Mouse (Mus musculus): ENCODE results near the gene Hist1h2ak.
"Not testable (repeated sequence)": the region's sequence is repeated elsewhere in the genome, so short reads cannot be mapped to it uniquely, and the experiment has no call there.

The Hist1h2ak gene

DNA sequence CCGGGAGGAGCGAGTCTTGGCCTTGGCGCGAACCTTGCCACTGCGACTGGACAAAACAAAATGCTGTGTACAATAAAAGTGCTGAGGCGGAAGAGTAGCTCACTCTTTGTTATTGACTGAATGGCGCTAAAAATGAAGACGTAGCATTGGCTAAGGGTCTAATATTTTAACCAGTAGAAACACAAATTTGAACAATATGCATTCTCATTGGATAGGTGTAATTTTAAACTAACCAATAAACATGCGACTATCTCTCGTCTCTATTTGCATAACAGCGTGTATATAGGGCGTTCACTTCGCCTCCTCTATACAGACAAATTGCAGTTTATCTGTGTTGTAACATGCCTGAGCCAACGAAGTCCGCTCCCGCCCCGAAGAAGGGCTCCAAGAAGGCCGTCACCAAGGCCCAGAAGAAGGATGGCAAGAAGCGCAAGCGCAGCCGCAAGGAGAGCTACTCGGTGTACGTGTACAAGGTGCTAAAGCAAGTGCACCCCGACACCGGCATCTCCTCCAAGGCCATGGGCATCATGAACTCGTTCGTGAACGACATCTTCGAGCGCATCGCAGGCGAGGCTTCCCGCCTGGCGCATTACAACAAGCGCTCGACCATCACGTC lies 31.8 kb downstream of the Hist1h2ak start, which contains the start of gene Hist1h2bm:
Gene Hist1h2bm (plus strand): TSS at position 288 of the 616 bp plus-strand sequence.
- peak; percentile 74 to 80 for DNase-seq (ENCODE audit: low spot score in 2 of 2)

DNA sequence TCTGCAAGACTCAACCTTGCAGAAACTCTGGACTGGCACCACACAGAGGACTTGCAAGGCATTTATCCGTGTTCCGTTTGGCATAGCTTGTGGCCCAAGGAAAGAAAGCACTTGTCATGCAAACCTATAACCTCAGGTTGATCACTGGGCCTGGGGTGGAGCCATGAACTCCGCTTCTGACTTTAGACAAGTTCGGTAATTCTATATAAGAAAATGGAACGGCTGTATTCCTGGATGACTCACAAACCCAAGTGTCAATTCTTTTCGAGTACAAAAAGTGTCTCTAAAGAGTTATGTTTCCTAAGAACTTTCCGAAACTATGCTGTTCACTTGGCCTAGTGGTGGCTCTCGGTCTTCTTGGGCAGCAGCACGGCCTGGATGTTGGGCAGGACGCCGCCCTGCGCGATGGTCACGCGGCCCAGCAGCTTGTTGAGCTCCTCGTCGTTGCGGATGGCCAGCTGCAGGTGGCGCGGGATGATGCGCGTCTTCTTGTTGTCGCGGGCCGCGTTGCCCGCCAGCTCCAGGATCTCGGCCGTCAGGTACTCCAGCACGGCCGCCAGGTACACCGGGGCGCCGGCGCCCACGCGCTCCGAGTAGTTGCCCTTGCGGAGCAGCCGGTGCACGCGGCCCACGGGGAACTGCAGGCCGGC lies 32.4 kb downstream of the Hist1h2ak start:
- not testable (repeated sequence) for DNase-seq (ENCODE audit: low spot score in 2 of 2)

DNA sequence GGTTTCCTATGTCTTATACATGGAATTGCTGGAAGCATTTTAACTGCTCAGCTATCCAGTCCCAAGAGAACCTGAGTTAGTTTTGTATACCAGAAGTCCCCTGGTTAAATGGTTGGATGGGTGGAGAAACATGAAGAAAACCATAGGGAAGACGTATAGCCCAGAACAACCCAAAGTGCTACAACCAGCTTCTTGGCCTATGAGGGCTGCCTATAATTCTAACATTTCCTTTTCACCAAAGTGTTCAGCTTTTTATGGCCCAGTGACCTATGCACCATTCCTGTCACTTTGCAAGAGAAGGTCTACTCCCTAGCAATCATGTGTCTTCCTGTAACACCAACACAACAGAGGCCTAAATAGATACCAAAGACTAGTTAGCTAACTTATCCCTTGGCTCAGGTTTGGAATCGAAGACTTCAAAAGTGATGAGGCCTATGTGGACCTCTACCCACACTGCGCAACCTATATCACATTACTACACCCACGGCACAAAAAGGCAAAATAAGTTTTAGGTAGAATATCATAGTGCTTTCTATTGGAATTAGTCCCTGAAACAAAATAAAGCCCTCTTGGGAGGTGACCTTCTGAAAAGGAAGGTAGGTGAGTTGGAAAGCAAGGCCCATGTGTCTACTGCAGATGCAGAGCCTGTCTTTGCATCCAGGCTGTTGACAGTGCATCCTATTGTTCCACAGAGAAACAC lies 35.1 kb downstream of the Hist1h2ak start:
- no peak for DNase-seq (ENCODE audit: low spot score in 2 of 2)

DNA sequence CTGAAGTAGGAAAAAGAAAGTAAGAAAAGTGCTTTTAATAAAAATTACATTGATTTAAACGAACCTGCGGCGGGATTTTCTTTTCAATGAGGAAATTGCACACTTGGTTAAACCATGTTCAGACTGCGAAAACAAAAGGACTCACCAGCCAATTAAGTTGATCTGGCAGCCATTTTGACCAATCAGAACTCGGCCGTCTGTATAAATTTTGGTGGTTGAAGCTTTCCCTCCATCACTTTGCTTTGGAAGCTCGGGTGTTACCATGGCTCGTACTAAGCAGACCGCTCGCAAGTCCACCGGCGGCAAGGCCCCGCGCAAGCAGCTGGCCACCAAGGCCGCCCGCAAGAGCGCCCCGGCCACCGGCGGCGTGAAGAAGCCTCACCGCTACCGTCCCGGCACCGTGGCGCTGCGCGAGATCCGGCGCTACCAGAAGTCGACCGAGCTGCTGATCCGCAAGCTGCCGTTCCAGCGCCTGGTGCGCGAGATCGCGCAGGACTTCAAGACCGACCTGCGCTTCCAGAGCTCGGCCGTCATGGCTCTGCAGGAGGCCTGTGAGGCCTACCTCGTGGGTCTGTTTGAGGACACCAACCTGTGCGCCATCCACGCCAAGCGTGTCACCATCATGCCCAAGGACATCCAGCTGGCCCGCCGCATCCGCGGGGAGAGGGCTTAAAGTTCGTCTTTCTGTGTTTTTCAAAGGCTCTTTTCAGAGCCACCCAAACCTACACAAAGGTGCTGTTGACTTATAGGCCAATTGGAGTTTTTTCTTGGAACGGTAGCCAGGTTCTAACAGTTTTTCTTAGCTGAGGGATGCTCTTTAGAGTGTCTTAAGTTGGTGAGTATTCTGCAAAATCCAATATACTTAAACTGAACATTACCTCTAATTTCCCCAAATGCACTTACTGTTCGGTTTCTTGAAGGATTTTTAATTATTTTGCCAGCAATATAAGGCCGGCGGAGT lies 36.0 kb downstream of the Hist1h2ak start, which contains the start of gene Hist1h3h:
Gene Hist1h3h (plus strand): TSS at position 263 of the 961 bp plus-strand sequence.
- peak; percentile 73 to 92 for DNase-seq (ENCODE audit: low spot score in 2 of 2)

DNA sequence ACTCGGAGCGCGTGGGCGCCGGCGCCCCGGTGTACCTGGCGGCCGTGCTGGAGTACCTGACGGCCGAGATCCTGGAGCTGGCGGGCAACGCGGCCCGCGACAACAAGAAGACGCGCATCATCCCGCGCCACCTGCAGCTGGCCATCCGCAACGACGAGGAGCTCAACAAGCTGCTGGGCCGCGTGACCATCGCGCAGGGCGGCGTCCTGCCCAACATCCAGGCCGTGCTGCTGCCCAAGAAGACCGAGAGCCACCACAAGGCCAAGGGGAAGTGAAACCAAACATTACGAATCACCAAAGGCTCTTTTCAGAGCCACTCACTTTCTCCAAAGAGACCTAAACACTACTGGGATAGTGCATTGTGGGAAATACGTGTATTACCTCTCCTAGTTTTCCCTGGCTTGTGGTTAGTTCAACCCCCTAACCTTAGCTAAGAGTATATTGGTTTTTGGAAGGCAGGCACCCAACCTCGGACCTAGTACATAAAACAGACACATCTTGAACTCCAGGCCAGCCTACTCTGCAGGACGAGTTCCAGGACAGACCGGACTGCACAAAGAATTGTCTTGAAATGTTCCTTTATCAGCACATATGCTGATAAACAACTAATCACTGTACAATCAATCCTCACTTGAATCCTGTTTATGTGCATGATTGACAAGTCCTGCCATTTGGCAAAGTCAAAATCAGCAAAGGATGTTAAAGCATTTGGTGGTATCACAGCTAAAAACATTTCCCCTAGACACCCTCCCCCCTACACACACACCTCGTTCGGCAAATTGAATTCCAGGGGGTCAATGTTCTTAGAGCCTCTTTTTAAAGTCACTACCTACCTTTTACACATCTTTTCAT lies 36.9 kb downstream of the Hist1h2ak start:
- DNase-seq (ENCODE audit: low spot score in 2 of 2) = peak in 1 of 2 experiments; percentile 16

DNA sequence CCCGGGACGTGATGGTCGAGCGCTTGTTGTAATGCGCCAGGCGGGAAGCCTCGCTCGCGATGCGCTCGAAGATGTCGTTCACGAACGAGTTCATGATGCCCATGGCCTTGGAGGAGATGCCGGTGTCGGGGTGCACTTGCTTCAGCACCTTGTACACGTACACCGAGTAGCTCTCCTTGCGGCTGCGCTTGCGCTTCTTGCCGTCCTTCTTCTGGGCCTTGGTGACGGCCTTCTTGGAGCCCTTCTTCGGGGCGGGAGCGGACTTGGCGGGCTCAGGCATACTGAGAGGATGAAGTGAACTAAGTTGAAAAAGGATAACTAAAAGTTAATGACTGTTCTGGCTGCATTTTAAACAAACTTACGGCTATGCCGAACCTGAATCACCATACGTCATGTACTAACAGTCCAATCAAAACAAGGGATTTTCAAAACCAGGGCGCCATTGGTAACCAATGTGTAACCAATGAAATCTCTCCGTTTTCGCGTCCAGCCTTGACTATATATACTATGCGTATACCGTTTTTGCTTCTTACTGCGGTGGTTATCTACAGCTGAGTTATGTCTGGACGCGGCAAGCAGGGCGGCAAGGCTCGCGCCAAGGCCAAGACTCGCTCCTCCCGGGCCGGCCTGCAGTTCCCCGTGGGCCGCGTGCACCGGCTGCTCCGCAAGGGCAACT lies 37.6 kb downstream of the Hist1h2ak start, which contains the start of the genes Hist1h2bl and Hist1h2ai:
Gene Hist1h2bl (minus strand): TSS at position 280 of the 676 bp plus-strand sequence.
Gene Hist1h2ai (plus strand): TSS at position 559 of the 676 bp plus-strand sequence.
- DNase-seq (ENCODE audit: low spot score in 2 of 2) = peak; percentile 92 to 95

DNA sequence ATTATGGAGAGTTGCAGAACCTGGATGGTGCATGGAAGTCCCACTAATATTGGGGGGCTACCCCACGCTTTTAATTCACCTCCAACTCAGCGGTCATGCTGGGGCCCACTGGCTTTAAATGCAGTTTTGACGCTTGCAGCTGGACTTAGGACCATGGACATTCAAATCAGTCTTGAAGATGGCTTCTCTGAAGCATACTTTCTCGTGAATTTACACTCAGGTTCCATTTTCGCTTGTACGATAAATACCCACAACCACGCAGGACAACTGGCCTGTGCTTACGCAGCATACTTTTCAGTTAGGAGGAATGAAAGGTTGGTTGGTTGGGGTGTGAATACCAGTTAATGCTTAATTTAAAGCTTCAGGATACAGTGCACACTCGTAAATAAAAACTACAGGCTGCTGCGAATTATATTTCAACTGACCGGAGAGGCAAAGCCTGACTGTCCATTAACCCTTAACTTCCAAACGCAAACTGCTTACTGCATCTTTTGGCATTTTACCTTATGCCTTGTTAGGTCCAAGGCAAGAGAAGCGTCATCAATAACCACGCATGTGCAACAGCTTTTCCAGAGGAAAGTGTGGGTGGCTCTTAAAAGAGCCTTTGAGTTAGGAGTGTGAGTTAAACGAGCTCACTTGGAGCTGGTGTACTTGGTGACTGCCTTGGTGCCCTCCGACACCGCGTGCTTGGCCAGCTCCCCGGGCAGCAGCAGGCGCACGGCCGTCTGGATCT lies 38.3 kb downstream of the Hist1h2ak start:
- DNase-seq (ENCODE audit: low spot score in 2 of 2) = no peak

DNA sequence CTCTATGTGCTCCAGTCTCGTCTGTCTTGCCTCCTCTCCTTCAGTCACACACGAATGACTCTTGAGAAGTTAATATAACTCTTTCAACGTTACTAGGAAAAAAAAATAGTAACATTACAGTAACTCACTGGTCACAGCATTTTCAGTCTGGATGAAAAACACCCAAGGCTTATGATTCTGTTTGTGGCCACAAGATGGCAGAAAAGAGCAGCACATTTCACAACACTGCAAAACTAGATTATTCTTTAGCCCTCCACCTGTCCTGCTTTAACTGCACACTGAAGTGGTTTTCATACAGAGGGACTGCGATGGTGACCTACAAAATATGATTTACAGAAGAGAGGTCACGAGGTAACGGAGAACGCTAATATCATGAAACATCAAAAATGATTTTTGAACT lies 38.9 kb downstream of the Hist1h2ak start:
- peak in 1 of 2 experiments; percentile 79 for DNase-seq (ENCODE audit: low spot score in 2 of 2)

DNA sequence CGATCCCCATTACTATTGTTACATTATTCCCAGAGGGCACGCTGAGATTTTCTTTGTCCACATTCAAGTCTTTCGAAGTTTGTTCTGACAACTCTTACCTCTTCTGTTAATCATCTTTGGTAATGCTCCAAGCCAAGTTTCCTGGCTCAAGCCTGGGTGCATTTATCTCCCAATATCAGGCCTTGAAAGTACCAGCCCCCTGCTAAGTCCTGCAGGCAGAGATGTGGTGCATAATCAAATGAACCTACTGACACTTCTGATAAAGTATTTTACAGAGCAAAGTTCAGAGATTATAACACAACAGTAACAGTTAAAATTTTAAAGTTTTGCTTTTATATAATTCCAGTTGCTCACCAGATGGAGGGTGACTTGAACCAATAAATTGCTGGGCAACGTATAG lies 41.9 kb downstream of the Hist1h2ak start:
- no peak for DNase-seq (ENCODE audit: low spot score in 2 of 2)

DNA sequence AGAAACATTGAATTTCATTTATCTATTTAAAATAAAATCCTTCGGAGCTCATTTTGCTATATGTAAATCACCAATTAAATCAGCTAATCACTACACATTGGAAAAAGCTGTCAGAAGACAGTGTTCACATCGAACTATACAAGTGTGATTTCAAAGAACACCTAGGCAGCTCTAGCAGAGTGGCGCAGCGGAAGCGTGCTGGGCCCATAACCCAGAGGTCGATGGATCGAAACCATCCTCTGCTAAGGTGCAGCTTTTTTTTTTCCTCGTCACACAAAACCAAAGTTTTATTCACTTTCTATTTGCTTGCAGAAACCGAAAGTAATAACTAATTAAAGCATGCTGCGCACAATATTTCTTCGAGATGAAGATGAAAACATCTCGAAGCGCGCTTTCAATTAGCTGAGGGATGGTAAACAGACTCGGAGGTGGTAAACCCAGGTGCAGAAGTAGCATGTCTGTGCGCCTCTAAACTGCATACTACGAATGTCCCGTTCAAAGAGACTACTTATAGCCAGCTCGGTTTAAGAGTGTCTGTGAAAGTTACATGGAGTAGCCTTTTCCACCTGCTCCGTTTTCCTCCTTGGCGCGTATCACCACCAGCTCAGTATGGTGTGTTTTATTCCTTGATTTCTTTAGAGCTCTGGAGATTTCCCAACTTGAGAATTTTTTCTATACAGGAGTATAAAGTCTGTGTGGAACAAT lies 42.7 kb downstream of the Hist1h2ak start:
- DNase-seq (ENCODE audit: low spot score in 2 of 2) = peak in 1 of 2 experiments; percentile 89

DNA sequence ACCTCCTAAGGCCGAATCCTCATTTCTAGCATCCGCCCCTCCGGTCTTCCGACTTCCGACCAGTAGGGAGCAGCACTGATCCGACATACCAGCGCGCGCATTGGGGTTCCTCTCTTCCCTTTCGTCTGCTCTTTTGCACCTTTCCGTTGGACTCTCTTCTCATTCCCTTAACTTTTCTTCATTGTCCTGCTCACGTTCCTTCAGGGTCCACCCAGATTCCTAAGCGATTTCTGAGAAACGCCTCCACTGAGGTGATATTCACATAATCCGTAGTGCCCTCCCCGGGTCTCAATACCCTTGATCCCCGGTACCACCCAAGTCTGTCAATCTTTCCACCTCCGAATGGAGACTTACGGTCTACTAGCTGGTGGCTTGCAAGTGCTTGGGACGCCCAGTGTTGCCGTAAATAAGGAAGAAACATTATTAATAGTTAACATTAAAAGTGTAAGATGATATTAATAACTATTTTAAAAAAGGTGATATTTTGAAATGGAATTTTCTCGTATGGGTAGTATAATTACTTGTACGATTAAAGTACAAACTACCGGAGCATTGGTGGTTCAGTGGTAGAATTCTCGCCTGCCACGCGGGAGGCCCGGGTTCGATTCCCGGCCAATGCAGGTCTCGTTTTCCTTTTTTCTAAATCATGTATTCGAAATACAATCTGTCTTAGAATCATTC lies 43.5 kb downstream of the Hist1h2ak start:
- peak; percentile 60 to 93 for DNase-seq (ENCODE audit: low spot score in 2 of 2)

DNA sequence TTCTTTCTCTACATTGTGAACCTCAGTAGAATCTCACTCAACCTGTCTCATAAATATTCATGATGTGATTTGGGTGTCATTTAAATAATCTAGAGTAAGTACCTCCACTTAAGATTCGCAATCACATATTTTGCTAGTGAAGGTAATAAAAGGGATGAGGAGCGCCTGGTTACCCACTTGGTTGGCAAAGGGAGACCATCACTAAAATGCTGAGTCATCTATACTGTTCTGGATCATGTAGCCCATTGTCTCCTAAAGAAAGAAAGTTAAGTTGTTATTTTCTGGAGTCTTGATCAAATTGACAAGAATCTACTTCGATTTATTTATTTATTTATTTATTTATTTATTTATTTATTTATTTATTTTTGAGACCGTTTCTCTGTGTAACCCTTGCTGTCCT lies 47.0 kb downstream of the Hist1h2ak start:
- no peak for DNase-seq (ENCODE audit: low spot score in 2 of 2)

All from left cerebral cortex, adult 9 months (tissue).